Mouse (Mus musculus) lung, postnatal 0 days (tissue): ENCODE data around the gene Fbxl5.

Experiments used
- CTCF ChIP-seq: IDR thresholded peaks from 2 replicates; pipeline ENCODE4 v1.5.1; 2016; ENCODE audit warnings: antibody characterized with exemption, mild to moderate bottlenecking
- EP300 ChIP-seq: IDR thresholded peaks from 2 replicates; pipeline ENCODE4 v1.6.1; 2016; ENCODE audit warnings: antibody characterized with exemption, mild to moderate bottlenecking, control low read depth

DNA sequence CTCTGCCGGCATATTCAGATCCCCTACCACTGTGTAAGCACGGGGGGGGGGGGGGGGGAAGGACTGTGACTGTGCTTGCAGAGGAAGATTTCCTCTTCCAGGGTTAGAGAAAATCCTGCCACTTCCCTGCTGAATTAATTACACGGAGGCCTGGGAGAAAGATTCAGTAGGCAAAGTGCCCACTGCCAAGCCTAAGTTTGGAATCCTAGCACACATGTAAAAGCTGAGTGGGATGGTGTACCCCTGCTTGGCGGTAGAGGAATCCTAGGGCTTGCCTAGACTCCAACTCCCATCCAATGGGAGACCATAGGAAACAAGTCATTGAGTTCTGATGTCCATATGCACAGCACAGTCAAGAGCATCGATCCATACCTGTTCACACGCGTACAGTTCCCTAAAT lies 97.6 kb downstream of the Fbxl5 start:
- no peak for TF ChIP-seq EP300
- no peak for TF ChIP-seq CTCF
